Mouse (Mus musculus): ENCODE data around the gene Ankrd6.

Gene Ankrd6

DNA sequence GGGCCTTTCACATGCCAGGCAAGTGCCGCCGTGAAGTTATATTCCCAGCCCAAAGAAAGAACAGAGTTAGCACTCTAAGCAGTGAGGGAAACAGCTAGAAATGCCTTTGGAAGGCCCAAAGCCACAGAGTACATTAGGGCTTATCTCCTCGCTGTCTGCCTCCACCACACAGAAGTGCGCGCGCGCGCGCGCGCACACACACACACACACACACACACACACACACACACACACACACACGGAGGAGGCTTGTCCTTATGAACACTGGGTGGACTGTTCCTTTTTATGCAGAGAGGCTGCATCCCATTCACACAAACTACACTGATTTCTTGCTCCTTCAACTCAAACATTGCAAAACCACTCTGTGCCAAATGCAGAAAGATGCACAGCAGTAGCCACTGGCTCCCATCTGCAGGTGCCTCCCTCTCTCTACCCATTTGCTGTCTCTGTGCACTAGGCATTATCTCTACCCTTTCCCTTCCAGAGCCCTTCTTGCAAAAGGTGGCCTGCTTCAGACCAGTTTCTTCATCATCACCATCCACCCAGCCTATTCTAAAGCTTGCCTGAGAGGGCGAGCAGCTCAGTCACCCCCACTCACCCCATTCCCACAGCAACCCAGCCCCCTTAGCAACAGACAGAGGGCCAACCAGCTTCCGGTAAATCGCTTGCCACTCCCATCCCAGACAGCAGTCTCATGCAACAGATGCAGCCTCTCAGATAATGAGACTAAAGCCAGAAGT lies 88.5 kb downstream of the Ankrd6 start:
- DNase-seq (ENCODE audit: low spot score in 2 of 2) = peak; percentile 45 to 46

DNA sequence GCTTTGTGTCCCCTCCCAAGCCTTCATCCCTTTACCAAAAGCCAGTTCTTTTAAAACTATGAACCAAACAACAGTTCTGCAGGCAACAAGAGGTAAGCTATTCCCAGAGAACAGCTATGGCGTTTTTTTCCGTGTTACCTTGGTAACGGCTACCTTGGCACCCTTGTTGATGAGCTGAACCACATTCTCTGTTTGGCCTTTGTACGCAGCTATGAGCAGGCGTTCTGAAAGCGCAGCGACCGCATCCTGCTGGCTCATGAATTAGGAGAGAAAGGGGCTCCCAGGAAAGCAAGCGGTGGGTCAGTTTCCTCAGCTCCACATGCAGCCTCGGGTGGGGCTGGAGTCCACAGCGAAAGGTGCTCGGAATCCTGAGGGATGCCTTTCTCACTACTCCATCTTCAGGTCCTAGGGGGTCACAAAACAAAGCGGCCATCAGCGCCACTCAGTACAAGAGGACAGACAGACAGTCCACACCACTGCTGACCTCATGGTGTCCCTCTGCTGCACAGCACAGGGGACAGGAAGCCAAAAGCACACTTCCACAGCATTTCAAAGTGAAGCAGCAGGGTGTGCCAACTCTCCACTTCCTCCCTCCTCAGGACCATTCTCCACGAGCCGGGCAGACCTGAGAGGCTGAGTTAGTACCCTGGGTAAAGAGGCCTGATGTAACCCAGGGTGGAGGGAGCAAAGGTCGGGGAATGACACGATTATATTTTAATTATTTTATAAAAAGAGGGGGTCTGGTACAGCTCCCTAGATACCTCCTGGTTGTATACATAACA lies 90.3 kb downstream of the Ankrd6 start:
- DNase-seq (ENCODE audit: low spot score in 2 of 2) = peak in 1 of 2 experiments; percentile 28

DNA sequence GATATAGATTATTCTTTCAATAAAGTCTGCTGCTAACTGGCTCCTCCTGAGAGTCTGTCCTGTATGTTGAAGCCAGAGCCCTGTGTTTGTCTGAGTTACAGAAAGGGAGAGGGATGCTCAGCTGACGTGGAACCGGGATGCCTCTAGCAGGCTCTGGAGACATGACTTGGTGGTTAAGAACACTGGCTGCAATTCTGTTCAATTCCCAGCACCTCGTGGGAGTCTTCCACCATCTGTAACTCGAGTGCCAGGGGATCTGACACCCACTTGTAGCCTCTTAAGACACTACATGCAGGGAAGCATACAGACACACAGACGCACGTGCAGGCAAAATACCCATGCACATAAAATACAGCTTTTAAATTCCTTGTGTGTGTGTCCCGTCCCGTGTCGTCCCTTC lies 95.1 kb downstream of the Ankrd6 start:
- DNase-seq (ENCODE audit: low spot score in 2 of 2) = no peak

DNA sequence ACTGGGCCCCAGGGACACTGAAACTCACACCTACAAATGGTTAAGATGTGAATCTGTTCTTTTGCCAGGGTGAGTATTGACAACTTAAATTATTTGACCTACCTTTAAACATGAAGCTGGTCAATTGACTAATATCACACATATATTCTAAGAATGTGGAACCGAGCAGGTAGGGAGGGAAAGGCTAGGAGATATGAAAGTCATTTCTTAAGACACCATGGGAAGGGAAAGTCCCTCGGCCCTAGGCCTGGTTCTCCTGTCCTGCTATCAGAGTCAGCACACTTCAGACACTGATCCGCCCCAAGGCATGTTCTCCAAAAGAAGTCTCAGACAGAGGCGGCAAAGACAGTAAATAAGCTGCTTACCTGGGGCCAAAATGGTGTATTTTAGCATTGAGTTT lies 95.7 kb downstream of the Ankrd6 start:
- no peak for DNase-seq (ENCODE audit: low spot score in 2 of 2)

DNA sequence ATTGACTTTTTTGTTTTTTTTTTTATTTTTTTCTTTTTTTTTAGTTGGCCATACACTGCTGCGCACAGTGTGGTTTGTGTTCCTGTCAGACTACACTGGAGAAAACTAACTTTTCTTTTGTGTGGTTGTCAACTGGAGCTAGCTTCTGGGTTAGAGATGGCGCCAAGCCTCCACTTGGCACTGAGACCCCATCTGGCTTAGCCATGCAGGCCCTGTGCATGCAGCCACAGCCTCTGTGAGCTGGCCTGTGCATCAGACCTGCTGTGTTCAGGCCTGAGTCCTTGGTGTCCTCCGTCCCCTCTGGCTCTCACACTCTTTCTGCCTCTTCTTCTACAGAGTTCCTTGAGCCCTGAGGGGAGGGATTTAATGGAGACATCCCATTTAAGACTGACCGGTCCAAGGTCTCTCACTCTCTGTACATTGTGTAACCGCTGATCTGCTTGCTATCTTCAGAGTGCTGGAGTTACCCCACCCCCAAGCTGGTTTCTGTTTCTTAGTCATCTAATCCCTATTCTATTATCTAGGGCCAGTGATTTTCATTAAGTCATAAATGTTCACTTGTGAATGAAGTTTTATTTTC lies 96.9 kb downstream of the Ankrd6 start:
- DNase-seq (ENCODE audit: low spot score in 2 of 2) = no peak

DNA sequence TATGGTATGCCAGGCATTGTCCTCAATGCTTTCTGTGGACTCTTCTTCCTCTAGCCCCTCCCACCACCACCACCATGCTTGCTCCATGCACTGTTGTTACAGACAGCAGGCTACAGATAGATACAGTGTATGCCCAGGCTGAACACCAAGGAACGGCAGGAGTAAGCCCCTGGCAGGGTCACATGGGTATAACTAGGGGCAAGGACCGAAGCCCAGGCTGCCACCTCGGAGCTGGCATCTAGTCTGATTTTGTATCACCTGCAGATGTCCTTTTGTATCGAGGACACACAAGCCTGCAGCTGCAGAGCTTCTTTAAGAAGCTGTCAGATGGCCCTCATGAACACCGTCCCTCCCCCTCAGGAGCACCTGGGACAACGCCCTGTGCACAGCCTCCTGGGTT lies 97.8 kb downstream of the Ankrd6 start:
- no peak for DNase-seq (ENCODE audit: low spot score in 2 of 2)

DNA sequence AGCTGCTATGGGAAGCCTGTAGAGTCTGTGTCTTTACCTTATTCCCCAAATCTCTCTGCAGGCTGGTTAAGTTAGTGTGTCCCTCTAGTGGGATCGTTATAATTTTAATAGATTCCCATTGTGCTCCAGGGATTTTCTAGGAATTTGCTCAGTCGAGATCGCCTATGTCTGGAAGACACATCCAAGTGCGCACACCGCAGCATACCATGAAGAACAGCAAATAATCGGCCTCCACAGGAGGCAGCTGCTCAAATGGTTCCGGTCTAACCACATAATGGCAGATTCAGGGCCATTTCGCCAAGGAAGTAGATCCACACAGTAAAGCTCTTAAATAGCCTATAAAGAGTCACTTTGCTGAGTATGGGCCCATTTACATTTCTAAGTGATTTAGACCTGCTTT lies 98.3 kb downstream of the Ankrd6 start:
- DNase-seq (ENCODE audit: low spot score in 2 of 2) = no peak

DNA sequence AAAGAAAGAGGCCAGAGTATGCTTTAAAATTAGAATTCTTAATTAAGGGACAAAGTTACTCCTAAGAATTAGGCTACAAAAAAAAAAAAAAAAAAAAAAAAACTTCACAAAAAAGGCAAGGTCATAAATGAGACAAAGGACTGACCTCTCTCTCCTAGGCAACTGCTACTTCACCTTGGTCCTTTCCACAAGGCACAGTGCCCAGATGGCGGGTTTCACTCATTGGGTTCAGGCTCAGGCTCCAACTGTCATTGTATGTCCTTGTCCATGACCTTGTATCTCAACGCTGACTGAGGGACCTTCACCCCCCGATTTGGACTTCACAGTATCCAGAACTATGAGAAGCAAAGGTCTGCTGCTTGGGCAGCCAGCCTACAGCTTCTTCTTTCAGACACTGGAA lies 112.2 kb downstream of the Ankrd6 start:
- no peak for DNase-seq (ENCODE audit: low spot score in 2 of 2)

DNA sequence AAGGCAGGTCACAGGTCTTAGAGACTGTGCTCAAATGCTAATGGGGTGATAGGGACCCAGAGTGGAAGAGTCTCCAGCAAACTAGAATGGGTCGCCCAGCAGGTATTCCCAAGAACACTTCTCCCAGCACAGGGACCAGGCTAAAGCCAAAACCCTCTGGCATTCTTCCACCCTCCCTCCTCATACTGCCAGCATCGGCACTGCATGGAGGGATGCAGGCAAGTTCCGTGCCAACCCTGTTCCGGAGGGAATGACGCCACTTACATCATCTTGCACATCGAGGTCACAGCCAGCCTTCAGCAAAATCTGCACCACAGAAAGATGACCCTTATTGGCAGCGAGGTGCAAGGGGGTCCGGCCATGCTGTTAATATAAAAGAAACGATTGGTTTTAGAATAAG lies 114.6 kb downstream of the Ankrd6 start:
- no peak for DNase-seq (ENCODE audit: low spot score in 2 of 2)

DNA sequence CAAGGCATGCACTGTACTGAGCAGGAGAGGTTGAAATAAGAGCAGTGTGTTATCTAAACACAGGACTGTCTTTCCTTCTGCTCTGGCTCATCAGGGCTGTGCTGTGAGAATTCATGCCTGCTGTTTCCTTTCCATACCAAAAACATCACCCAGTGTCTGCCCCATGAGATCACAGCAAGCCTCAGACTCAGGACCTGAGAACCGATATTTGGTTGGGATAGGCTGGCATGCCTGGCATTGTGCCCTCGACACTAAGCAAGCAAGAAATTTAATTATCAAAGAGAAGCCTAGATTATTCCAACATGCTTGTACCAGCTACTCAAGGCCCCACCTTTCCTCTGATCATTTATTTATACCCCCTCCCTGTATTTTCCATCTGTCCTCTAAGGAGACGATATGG lies 116.1 kb downstream of the Ankrd6 start:
- no peak for DNase-seq (ENCODE audit: low spot score in 2 of 2)

DNA sequence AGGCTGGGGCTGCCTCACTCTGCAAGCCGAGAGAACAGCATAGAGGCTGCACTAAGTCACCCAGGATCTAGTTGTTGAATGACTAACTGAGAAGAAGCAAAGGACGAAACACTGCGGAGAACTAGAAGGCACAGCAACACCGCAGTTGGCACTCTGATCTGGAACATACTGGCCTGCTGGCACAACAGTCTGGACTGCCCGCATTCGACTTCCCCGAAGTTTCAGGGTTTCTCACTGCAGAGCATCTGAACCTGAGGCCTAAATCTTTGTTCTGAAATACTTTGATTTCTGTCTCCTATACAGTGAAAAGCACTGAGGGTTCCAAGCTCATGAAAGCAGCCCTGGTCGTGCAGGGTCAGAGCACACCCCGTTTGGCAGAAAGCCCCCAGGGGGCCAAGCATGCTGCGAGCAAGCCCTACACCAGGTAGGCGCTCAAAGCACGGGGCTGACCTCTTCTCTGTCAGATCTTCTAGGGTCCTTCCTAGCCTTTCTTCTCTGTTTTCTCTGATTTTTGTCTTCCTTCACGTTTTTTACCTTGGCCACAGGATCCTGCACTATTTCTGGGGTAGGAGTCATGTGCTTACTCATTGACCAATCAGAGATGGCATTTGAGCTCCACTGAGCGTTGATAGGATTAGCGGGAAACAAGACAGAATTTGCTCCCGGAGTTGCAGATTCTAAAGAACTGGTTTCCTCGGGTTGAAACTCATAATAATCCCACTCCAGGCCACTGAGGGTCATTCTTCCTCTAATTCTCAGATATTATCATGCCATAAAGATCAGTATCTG lies 117.0 kb downstream of the Ankrd6 start:
- no peak for DNase-seq (ENCODE audit: low spot score in 2 of 2)

DNA sequence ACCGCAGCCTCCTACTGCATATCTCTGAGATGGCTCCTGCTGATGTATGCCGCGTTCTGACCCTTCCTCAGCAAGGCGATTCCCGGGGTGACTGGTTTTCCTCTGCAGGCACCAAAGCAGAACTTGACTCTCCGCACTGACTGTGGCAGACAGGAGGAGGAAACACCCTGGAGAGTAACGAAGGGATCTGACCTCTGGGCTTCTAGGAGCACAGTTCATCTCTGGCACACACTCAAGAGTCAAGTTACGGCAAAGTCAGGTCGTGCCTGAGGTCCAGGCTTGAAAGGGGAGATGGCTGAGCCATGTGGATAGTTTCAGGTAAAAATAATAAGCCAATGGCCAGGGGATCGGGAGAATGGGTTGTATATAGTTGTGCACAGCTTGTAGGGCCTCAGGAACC lies 121.3 kb downstream of the Ankrd6 start:
- DNase-seq (ENCODE audit: low spot score in 2 of 2) = no peak

DNA sequence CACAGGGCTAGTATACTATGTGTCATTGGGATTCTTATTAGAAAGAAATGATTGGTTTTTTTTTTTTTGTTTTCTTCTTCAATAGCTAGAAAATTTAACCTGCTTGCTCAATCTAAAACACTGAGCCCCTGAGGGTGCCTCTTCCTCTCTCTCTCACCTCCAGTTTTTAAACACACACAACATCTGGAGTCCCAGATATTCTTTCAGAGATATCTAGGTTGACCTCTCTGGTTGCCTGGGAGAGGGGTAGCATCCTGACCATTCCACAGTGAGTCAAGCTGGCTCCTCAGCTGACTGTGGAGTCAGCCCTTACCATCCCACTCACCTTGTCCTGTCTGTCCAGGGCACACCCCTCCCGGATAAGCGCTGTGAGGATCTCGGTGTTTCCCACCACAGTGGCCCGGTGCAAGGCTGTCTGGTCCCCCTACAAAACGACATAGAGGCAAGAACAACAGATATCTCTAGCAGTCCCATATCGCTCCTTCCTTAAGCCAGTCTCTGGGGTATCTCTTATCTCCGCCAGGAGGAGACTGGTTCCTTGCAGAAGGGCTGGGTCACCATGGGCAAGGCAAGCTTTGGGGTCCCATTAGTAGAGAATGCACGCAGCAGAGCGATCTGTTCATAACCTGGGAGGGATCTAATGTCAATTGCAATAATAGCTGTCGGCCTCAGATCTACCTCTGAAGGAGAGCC lies 122.1 kb downstream of the Ankrd6 start:
- DNase-seq (ENCODE audit: low spot score in 2 of 2) = no peak

DNA sequence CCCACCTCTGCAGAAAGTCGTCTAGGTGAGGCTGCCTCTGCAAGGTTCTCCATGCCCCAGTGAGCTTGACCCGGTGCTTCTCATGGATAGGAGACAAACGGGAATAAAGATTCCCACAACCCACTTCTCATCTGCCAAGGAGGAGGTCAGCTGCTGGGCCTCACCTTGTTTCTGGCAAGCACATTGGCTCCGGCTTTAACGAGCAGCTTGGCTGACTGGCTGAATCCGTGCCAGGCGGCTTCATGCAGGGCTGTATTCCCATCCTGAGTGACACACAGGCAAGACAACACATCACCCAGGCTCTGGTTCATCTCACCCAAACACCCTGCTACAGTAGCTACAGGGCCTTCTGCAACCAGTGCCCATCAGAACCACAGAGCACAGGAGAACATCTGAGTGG lies 123.7 kb downstream of the Ankrd6 start:
- no peak for DNase-seq (ENCODE audit: low spot score in 2 of 2)

DNA sequence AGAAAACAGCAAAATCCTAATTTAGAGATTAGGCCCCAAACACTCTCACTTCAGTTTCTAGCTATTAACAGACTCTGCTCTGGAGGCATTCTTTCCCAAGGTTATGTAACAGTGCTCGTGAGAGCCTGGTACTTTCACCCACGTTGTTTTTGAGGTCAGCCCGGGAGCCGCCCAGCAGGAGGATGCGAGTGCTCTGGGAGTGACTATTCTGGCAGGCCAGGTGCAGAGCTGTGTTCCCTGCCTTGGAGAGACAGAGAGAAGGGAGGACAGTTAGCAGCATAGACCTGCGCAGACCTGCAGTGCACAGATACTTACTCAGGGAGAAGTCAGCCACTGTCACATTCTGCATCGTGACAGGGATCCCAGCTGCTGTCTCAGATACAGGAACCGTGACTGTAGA lies 126.4 kb downstream of the Ankrd6 start:
- no peak for DNase-seq (ENCODE audit: low spot score in 2 of 2)

DNA sequence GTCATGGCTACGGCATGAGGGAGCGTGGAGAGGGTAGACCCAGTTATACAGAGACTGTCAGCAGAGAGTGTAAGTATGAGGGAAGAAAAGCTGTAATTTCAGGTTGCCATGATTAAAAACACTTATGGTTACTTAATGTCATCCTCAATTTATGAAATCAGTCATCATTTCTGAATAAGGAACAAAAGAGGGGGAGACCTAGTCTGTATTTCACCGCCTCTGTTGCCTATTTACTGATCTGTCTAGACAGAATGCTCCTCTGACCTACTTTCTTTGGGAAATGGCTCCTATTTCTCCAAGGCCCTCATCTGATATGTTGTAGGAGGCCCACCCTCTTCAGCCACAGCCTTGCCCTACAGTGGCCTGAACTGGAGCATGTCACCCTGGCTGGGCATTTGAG lies 130.0 kb downstream of the Ankrd6 start:
- DNase-seq (ENCODE audit: low spot score in 2 of 2) = no peak

DNA sequence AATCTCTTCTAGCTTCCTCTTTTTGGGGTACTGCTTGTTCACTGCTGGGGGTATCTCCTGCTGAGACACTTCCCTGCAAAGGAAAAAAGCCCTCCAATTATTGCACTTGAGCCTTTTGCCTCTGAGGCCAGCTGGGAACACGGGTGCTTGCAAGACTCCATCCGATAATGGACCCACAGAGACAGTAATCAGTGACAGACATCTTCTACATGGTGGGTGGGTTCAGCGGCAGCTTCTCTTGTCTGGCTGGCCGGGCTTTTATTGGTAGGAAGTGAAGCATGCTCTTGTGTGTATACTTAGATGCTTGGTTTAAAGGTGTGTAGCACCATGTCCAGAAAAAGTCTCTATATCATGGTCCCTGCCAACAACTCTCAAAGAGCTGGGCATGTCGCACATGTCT lies 133.2 kb downstream of the Ankrd6 start:
- no peak for DNase-seq (ENCODE audit: low spot score in 2 of 2)

DNA sequence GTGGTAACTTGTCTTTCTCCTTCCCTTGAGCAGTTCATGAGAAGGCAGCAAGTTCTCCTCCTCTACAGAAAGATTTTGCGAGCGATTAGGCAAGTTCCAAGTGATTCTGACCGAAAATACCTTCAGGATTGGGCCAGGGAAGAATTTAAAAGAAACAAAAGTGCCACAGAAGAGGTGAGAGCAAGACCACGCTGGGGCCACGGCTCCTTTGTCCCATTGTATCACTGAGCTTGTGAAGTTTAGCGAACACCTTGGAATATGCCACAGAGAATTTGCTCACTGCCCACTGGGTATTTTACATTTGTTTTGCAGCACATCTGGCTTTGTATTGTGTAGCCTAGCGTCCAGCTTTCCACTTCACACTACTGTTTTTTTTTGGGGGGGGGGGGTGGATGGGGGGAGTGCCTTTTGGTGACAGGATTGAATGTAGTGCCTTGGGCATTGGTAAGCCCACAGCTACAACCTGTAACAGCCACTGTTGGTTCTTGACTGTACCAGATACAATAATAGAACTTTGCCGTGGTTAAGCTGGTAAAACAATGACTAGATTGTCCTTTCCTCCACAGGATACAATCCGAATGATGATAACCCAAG lies 150.0 kb downstream of the Ankrd6 start:
- DNase-seq (ENCODE audit: low spot score in 2 of 2) = no peak

DNA sequence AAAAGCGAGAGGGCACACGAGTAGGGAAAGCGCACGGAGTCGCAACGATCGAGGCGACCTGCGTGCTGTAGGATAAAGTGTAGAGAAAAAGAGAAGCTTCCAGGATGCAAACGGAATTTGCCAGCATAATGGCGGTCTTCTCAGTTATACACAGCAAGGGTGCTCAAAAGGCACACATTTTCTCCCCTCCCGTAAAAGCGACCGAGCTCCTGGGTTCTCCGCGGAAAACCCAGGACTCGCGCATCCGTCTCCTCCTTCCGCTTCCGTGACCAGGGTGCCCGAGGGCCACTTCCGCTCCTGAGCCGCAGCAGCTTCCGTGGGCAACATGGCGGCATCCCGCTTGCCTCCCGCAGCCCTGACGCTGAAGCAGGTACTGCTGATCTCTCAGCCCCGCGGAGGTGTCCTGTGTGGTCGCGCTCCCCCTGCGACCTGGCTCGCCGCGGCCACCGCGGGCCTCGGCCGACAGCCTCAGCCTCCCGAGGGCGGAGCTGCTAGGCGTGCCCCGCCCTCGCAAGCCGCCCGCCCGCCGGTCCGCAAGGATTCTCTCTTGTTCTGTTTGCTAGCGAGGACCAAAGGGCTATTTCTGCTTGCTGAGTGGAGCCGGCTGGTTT lies 150.6 kb downstream of the Ankrd6 start, which contains the start of gene Lyrm2:
Gene Lyrm2 (plus strand): TSS at position 288 of the 611 bp plus-strand sequence.
- peak; percentile 58 to 76 for DNase-seq (ENCODE audit: low spot score in 2 of 2)

DNA sequence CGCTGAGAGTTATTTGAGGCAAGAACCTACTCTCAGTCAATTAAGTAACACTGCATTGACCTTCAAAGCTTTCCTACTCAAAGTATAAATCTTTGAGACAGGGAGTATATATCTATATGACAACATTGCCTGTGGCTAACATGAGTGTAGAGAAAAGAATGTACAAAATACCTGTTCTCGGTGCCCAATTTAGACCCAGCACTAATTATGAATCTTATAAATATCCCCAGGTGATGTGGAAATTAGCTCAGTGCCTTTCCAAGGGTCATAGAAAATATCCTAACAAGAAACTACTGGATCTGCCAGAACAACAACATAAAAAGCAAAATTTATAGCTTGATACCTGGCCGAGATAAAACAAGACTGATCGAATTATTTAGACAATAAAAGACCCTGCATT lies 151.7 kb downstream of the Ankrd6 start:
- no peak for DNase-seq (ENCODE audit: low spot score in 2 of 2)

DNA sequence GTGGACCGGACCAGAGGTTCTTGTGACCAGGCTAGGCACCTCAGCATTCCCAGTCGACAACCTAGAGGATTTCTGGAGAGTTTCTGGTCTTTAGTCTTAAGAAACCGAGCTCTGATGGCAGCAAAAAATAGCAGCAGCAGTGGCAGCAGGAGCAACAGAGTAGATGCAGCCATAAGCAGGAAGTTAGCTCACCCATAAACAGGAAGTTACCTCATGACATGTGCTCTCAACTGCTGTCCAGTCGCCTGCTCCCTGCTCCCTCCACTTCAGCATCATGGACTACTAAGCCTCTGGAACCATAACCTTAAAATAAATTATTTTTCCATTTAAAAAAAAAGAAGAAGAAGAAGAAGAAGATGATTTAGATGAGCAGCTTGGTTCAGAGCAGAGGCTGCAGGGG lies 161.6 kb downstream of the Ankrd6 start:
- DNase-seq (ENCODE audit: low spot score in 2 of 2) = no peak

All from frontal cortex, postnatal 14 days (tissue).